Mouse (Mus musculus): ENCODE data around the gene Ccng2.

DNA sequence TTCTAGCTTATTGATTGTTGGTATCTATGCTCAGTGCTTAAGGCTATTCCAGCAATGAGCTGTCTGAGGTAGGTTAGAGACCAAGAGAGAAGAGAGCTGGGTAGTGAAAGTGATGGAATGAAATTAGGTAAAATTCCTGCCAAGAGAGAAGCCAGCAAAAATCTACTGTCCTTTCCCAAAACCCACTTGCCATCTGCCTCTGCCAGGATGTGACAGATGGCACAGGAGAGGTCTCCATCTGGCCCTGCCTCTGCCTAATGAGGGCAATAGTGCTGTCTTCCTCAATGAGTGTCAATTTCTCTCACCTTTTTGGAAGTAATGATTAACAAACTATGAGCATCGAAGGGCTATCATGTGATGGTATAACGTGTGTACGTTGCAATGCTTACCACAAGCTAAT lies 31.2 kb upstream of the Ccng2 start:
- TF ChIP-seq CTCF (IDR thresholded peaks at IDR 0.05; ENCODE audit: low read depth) (no peak), EP300 (IDR thresholded peaks at IDR 0.05; ENCODE audit: low read depth) (no peak)

Measured in liver, embryonic 14.5 days (tissue).